Mouse (Mus musculus) hematopoietic stem cell, adult 5-6 weeks (primary cell): ENCODE results near the gene Tenm4. TPM values are rescaled to one million over a fixed set of nuclear protein-coding genes. Genes with fewer than 3 reads are reported as not detected.
A peak's percentile ranks its signal among the peaks of the same experiment; 100 is the strongest.

Experiments
- ATAC-seq, 2 experiments: fragments of 125-278 bp in 1 of 2; replicated peaks in 1 of 2; 2 replicates each; pipeline ENCODE4 v1.8.0; 2016 to 2017; ENCODE audit warnings: inconsistent platforms in 2 of 2, mild to moderate bottlenecking in 2 of 2, moderate number of reproducible peaks in 2 of 2, low read depth in 1 of 2, moderate TSS enrichment in 1 of 2; ENCODE audit not compliant: low FRiP score in 2 of 2, poor library complexity in 2 of 2, severe bottlenecking in 2 of 2, insufficient read depth in 1 of 2, low TSS enrichment in 1 of 2
- total RNA-seq: library from RNA; stranded (forward); fragments of 172-1452, 232-1000 nt; gene quantifications from 2 replicates; pipeline ENCODE4 v1.2.3, GENCODE M21; 2017

The Tenm4 gene
- total RNA-seq, 1 experiment from 2014 or later: not detected

DNA sequence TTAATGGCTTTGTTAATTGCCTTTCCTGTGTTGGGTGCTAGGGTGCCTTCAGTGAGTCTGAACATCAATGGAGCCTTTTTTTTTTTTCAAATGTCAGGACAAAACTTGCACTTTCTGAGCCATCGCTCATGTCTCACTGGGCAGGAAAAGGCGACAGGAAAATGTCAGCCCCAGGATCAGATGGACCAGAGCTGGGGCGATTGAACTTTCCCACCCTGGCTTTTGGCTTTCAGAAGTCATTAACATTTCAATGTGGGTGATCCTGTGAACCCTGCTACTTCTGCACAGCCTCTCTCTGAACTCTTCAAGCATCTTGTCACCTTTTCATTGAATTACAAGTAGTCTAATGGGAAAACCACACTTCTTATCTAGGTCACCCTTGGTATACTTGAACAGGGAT lies 551.8 kb downstream of the Tenm4 start:
- no peak for ATAC-seq

DNA sequence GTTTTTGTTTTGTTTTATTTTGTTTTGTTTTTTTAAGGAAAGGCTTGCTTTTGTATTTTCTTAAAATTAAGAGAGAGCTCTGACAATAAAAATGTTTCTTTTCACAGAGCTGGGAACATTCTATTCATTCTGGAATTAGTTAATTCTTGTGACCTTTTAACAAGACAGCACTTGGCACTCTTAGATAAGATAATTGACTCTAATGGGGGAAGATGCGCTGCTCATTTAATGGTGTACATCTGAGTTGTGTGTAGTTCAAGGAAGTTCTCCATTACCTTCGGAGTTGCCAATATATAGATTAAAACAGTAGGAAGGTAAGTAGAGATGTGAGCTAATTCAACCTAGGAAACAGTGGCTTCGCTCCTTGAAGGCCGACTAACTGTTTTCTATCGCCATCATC lies 554.6 kb downstream of the Tenm4 start:
- no peak for ATAC-seq

DNA sequence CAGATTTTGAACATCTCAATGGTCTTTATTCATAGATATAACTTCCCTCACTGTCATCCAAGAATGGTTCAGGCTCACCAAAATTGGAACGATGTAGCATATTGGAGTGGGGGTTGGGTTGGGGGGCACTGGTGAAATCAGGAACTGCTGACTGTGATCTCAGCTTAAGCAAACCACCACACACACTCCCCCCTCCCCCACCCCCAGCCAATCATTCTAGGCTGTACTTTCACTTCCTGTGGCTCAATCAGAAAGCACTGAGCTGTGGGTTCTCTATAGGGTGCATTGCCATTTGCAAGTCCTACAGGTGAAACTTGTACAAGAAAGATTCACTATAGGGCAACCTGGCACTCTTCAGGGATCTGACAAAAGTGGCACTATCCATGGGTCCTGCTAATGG lies 559.3 kb downstream of the Tenm4 start:
- peak; percentile 58 to 87 for ATAC-seq

DNA sequence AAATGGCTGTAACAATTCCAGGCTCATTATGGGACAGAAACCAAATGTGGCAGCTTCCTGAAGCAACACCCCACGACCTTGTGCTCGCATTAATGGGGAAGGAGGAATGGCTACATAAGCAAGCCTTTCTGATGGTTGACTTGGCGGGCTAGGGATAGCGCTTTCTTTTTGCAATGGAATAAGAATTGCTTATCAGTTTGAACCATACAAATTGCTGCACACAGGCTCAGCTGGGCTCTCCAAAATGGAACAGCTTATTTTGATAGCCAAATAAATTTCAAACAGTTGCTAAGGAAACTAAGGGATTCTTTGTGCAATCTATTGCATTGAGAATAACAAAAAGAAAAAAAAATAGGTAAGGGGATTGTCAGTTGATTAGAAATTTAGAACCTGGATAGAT lies 560.9 kb downstream of the Tenm4 start:
- ATAC-seq: no peak

DNA sequence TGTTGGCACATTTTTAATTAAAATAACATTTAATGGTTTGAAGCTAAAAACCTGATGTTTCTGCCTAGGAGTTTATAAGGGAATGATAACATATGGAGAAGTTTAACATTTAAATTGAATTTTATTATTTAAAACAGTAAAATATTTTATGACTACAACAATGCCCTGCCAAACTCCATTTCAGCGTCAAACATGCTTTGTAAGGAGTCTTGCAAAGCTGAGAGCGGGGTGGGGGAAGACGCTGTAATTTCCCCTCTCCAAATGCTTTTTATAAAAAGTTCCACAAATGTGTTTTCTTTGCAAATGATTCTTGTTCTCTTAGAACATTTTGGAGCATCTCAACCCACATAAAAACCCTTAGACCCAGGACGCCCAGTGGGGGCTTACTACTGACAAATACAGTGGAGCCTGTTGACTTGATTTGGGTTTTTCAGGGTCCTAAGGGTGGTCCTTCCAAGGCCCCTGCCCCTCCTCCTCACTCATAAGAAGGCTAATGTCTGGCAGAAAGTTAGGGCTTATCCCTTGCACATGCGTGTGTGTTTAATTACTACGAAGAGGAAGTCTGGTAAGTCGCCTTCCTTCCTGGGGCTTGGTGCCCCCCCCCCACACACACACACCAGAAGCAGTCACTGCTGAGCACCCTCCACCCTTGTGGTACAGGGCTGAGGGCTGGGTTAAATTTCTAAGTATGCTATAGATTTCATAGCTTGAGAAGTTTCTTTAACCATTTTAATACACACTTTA lies 563.4 kb downstream of the Tenm4 start:
- peak; percentile 85 for ATAC-seq

DNA sequence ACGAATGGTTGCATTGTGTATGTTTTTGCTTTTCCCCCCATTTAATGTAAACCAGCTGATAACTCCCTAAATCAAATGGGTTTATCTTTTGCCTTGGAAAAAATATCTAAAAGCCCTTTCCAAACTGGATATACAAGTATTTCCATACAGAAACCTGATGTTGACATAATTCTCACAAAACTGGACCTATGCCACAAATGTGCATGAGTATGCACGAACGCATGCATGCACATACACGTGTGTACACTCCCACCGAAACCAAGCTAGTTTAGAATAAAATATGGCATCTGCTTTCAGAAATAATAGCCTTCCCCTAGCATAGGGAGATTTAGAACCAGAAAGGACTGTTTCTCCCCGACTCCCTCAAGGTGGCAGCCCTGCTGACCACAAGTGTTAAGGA lies 569.6 kb downstream of the Tenm4 start:
- no peak for ATAC-seq

DNA sequence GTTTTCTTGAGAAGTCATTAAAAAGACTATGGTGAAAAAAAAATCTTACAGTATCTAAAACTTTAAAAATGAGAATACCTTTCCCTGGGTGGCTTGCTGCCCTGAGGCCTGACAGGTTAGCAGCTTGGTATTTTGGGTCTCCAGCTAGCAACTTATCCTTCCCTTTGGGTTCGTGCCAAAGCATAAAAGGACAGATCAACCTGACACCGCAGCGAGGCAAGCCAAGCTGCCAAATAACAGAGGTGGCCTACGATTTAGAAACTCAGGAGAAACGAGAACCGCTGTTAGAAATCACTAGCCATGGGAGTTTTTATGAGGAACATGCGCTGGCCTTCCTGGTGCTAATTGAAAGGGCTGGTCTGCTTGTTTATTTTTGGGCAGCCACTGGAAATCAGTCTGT lies 571.2 kb downstream of the Tenm4 start:
- ATAC-seq: no peak

DNA sequence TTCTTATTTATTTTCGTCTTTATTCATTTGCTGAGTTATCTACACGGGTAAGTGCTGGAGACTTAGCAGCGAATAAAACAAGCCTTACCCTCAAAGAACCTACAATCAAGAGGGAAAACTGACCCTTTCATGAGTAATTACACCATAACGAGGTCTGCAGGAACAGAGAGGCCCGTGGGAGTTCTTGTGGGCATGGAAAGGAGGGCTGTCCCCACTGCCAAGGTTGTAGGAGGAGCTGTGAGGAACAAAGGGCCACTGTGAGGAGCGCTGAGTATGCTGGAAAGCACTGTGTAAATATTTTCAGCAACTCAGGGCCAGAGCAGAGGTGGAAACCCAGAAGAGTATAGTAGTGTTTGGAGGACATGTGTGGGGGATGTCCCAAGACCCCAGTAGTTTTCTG lies 574.9 kb downstream of the Tenm4 start:
- no peak for ATAC-seq

DNA sequence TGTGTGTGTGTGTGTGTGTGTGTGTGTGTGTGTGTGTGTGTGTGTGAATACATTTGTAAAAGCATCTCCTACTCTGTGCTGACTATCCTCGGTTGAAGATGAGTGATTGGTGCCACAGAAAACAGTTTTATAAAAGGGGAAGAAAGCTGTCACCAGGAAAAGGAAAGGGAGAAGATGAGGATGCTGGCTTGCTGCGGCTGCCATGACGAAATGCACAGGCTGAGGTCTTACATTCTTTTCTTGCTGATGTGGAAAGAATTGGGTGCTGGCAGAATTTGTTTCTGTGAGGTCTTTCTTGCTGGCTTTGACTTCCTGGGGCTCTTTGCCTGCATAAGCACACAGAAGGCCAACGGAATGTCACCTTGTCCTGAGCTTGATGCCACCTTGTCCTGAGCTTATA lies 575.7 kb downstream of the Tenm4 start:
- no peak for ATAC-seq

DNA sequence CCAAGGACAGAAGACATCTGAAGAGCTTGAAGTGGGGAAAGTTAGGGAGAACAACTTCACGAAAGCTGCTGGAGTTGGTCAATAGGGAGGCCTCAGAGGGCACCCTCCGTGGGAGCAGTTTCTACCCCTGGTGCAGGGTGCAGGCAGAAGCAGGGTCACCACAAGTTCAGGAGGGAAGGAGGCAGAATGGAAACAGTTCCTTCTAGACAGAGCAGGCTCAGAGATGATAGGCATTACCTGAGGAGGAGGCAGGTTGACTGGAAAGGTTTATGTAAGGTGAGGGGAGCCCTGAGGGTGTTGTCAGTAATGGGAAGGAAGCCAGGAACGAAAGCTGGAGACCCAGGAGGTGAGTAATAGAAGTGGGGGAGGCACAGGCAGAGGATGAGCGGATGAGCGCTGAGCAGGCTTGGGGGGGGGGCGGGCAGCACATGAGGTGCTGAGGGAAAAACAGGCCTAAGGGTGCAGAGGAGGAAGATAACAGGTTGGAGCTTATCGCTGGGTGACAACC lies 577.5 kb downstream of the Tenm4 start:
- no peak for ATAC-seq

DNA sequence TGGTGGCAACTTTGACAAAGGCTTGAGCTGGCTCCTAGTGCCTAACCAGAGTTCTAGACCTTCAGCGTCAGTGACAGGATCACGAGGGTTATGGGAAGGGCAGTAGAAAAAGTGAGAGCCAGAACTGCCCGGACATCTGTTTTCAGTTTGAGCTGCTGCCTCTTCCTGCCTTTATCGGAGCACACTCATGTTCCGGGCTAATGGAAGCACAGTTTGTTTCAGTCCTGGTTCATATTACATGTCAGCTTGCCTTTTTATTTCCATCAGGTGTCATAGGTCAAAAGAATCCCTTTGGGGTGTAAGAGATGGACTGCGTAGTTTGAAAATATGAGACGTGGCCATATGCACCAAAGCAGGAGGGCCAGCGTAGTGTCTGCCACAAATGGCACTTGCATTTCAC lies 578.7 kb downstream of the Tenm4 start:
- no peak for ATAC-seq

DNA sequence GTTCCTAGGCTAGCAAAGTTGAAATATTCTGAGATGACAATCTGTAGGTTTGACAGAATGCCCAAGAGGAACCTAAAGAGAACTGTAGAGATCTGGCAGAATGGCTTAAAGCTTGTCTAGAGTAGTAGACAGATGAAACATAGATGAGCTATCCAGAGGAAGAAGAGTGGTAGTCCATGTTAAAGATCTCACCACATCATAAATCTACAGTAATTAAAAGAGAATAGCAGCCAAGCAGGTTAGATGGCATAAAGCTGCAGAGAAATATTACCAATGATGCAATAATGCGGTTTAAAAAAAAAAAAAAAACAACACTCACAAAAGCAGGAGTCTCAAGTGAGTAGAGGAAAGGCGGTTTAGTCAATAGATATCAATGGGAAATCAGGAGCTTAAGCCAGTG lies 580.2 kb downstream of the Tenm4 start:
- ATAC-seq: no peak

DNA sequence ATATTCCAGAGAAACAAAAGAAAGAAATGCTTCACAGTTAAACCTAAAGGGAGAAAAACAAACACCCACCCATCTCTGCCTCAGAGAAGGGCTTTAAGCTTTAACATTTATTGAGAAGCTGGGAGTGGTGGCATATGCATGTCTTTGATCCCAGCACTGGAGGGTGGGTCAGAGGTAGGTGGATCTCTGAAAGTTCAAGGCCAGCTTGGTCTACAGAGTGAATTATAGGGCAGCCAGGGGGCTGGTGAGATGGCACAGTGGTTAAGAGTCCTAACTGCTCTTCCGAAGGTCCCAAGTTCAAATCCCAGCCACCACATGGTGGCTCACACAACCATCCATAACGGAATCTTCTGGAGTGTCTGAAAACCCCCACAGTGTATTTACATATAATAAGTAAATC lies 581.7 kb downstream of the Tenm4 start:
- no peak for ATAC-seq

DNA sequence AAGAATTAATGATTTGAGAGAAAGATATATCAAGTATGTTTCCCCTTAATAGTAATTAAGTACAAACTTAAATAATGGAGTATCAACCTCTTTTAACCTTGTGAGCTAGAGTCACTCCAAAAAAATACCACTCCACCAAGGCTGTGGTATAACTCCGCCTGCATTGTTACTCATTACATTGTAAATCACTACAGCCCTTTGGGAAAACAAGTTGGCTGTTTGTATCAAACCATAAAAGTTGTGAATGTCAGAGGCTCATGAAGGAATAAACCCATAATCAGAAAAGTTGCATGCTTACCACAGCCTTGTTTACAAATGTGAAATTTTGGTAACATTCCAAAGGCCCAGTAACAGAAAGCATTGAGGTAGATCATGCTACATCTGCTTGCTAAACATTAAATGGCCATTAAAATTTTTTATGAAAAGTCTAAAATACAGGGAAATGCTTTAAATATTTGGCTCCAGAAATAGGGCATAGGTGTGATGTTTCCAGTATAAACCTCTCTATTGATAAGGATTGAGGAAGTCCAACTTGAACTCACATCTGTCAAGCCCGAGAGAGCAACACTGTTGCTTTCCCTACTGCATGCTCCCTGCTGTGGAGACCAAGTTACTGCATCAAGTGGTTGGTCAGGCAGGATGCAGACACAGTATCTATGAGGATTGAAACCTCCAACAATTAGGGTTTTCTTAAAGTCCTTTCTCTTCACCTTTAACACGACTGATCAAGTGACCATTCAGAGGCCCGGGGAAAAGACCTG lies 582.5 kb downstream of the Tenm4 start:
- ATAC-seq: no peak

DNA sequence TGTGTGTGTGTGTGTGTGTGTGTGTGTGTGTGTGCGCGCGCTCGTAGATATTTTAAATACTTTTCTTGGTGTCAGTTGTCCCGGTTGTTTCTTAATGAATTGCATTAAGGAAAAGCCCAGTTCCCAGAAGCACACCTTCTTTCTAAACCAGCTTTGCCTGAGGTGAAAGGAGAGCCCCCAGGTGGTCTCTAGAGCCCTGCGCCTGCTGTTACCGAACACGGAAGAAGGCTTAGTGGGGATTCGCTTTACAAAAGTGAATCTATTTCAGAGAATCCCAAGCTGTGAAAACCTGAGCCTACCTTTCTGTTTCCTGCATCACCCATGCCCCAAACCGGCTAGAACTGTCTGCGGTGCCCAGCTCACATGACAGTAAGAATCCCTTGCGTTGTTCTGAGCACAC lies 583.1 kb downstream of the Tenm4 start:
- no peak for ATAC-seq

DNA sequence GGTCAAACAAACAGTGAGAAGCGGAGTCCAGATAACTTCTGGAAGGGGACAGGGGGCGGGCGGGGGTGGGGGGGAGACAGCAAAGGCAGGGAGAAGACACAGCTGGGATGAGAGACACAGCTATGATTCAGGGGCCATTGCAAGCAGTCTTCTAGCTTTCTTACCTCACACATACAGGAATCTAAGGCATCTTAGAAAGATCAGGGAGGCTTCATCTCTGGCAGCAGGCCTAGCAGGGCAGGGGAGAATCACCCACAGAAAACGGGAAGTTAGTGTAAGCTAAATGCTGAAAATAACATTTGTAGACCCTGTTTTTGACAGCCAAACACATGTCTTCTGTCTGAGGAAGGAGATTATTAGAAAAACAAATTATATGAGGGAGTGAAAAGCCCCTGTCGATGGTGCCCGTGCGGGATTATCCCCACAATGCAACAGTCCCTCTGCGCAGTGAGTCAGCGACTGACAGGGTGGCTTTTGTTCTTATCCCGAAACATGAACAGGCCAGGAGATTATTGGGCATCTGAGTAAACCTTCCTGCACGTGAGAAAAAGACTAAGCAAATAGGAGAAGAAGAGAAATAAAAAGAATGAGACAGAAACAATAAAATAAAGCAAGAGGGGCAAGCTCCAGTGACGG lies 584.5 kb downstream of the Tenm4 start:
- ATAC-seq: peak; percentile 66 to 82

DNA sequence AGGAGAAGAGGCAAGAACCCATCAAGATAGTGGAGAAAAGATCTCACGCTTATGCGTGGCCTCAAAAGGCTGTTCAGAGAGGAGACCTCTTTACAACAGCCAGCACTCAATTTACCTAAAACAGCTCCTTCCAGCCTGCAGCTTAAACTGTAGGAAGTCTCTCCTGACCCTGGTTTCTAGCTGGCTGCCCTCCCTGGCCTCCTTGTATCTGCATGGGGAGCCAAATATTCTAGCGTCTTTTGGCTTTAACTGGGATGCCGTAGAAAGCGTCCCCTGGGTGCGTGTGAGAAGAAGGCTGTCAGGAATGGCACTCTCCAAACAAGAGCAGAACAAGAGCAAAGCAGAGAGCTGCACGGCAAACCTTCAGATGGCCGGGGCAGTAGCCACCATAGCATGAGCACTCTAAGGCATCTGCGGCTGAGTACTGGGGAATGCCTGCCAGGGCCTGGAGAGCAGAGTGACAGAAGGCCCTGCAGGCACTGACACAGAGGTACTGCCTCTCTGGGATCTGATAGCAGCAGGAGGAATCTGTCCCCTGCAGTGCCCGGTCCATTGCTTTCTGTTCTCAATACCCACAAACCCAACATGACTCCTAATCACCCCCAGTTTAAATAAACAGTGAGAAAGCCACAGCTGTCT lies 585.2 kb downstream of the Tenm4 start:
- ATAC-seq: no peak

DNA sequence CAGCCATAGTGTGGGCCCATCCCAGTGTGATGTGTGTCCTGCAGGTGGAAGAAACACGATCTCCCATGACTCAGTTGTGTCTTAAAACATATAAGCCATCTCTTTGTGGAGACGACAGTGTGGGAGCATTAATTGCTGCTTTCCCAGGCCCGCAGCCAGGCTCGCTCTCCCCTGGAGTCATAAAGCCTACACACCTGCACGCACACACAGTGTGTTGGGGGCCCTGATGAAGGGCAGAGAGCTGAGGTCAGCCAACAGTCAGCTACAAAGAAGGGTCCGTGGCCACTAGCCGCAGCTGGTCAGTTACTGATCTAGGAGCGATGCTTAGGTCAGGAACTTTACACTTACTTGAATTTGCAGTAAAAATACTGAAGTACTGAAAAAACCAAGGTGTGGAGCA lies 586.0 kb downstream of the Tenm4 start:
- no peak for ATAC-seq
